Mouse (Mus musculus) forebrain, embryonic 14.5 days (tissue): ENCODE results near the gene Ttc30b. TPM values are rescaled to one million over a fixed set of nuclear protein-coding genes. Genes with fewer than 3 reads are reported as not detected.
"Not testable (repeated sequence)": the region's sequence is repeated elsewhere in the genome, so short reads cannot be mapped to it uniquely, and the experiment has no call there.

Experiments
- ATAC-seq: fragments of 200-750 bp; cut with Nextera tagmentation; 2 replicates; pipeline ENCODE4 v1.8.0; 2017; ENCODE audit warnings: mild to moderate bottlenecking, moderate library complexity
- DNase-seq: peaks from one replicate; pipeline ENCODE4 v3.0.0-alpha.2; 2015; ENCODE audit warnings: low spot score
- H3K27ac ChIP-seq: fragments of 300-500 bp; sonication (generic); 2 replicates; pipeline ENCODE4 v1.5.1; 2014; ENCODE audit warnings: low read depth, mild to moderate bottlenecking, control low read depth, low read length, moderate library complexity
- H3K27me3 ChIP-seq: fragments of 300-500 bp; sonication (generic); replicated peaks from 2 replicates; pipeline ENCODE4 v1.6.1; 2014; ENCODE audit warnings: low read length, control low read depth, mixed read lengths; ENCODE audit not compliant: control insufficient read depth, insufficient read depth
- H3K36me3 ChIP-seq: fragments of 300-500 bp; sonication (generic); 2 replicates; pipeline ENCODE4 v1.6.1; 2014; ENCODE audit warnings: low read length, control low read depth; ENCODE audit not compliant: control insufficient read depth, insufficient read depth
- H3K4me1 ChIP-seq: fragments of 300-500 bp; sonication (generic); 2 replicates; pipeline ENCODE4 v1.6.1; 2014; ENCODE audit warnings: antibody characterized with exemption, low read length, control low read depth; ENCODE audit not compliant: control insufficient read depth, insufficient read depth
- H3K4me2 ChIP-seq: fragments of 300-500 bp; sonication (generic); 2 replicates; pipeline ENCODE4 v1.6.1; 2014; ENCODE audit warnings: mild to moderate bottlenecking, control low read depth, low read length
- H3K4me3 ChIP-seq: fragments of 300-500 bp; sonication (generic); 2 replicates; pipeline ENCODE4 v1.5.1; 2014; ENCODE audit warnings: low read depth, low read length, control low read depth
- H3K9ac ChIP-seq: fragments of 300-500 bp; sonication (generic); 2 replicates; pipeline ENCODE4 v1.6.1; 2014; ENCODE audit warnings: mild to moderate bottlenecking, low read length, control low read depth, moderate library complexity
- H3K9me3 ChIP-seq: fragments of 300-500 bp; sonication (generic); replicated peaks from 2 replicates; pipeline ENCODE4 v1.6.1; 2016; ENCODE audit warnings: low read length, control low read depth, mixed read lengths; ENCODE audit not compliant: control insufficient read depth
- WGBS: fragments of 180-500 bp; shearing (Covaris S2); extraction: QIAGEN DNeasy Blood & Tissue Kit; methylation state at CpG from one replicate; pipeline ENCODE4 v1.1.7; 2014; 5-methylcytosine and 5-hydroxymethylcytosine counted together
- polyA plus RNA-seq: library from polyadenylated mRNA; unstranded; fragments of >200 nt; fragmentation: Nextera tagmentation; extraction: Ambion mirVana; gene quantifications from 2 replicates; pipeline ENCODE4 v1.2.1, GENCODE M21; 2014

The Ttc30b gene
- polyA plus RNA-seq, 1 experiment from 2014 or later = 20.8 TPM

DNA sequence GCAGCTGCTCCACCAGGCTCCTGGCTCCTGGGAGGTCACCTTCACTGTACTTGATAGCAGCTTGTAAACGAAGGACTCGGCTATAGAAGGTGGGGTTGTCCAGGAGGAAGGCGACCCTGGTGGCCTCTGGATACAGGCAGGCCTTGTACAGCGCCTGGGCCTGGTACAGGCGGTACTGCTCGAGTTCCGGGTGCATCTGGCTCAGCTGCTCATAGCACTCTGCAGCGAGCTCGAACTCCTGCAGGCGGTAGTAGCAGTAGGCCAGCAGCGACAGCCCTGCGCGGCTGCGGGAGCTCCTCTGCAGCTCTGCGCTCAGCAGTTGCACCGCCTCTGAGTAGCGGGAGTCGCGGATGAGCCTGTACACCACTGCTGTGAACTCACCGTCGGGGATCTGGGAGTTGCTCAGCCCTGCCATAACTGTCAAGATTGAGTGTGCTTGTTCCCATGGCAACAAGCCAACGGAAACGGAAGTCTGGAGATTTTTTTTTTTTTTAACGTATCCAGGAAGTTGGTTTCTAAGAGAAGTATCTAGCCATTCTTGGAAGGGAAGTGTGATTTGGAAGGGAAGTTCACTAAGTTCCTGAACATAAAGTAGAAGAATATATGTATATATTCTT, 39.5 kb upstream of the Ttc30b start, which contains the start of gene Ttc30a2:
TSS of gene Ttc30a2 (minus strand) at position 419 of the 617 bp plus-strand sequence.
- not testable (repeated sequence) for H3K4me2 ChIP-seq, H3K36me3 ChIP-seq, H3K4me3 ChIP-seq, ATAC-seq, H3K9ac ChIP-seq, H3K4me1 ChIP-seq, H3K27ac ChIP-seq, H3K9me3 ChIP-seq, H3K27me3 ChIP-seq
- peak; percentile 58 for DNase-seq
- WGBS = 30% methylated on average over 18 of the region's 24 CpGs

DNA sequence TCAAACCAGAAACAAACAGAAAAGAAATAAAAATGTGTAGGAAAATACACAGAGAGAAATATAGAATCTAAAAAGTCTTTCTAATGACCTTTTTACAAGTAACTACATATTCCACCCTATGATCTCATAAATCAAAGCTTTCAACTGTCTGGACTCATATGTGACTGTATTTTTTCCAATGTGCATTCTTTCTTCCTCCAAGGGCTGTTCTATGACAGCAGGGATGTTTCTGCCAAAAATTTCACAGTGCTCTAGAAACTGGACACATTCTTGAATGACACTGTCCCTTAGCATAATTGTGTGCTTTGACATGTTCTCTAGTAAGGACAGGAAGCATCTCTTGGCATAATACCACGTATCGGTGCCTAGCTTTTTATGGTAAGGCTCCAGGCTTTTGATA, 37.7 kb upstream of the Ttc30b start:
- ATAC-seq, H3K4me1 ChIP-seq, H3K9ac ChIP-seq, H3K27ac ChIP-seq, H3K9me3 ChIP-seq, DNase-seq, H3K4me3 ChIP-seq, H3K4me2 ChIP-seq, H3K36me3 ChIP-seq, H3K27me3 ChIP-seq: not testable (repeated sequence)
- 88% methylated on average over 2 of the region's 2 CpGs for WGBS

DNA sequence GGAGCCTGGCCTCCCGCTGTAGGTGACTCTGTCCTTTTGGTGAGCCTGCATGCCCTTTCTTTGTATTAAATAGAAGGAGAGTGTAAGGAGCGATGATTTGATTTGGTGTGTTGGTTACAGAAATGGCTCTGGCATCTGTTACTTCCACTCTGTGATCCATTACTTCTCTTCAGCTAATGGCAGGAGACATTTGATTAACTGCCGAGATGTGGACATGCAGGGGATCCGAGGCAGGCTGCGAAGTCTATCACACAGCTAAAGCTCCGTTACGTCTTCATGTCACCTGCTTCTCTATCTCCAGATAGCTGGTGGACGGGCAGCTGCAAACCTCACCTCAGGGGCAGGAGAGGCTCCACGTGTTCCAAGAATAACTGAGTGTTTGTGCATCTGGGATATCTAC, 35.7 kb upstream of the Ttc30b start:
- no peak for ATAC-seq
- WGBS = 83% methylated on average over 9 of the region's 9 CpGs
- no peak overlapping the region for H3K4me3 ChIP-seq

GRCm38 (mm10) chr2:75964972-75965371, 26.6 kb upstream of the Ttc30b start:
- Histone ChIP-seq H3K4me3 (no peak overlapping the region), H3K27me3 (no peaks in the 10 kb centered on the region), H3K27ac (no peak overlapping the region), H3K9me3 (no peaks in the 10 kb centered on the region), H3K4me2 (peak overlapping the region; percentile 39), H3K4me1 (peaks cover 9% of the 10 kb centered on the region), H3K36me3 (no peaks in the 10 kb centered on the region), H3K9ac (no peak overlapping the region)
- peak; percentile 84 for ATAC-seq
- WGBS = 31% methylated on average over 5 of the region's 5 CpGs
- peak; percentile 93 for DNase-seq

More for the DNA sequence above, 35.7 kb upstream of the Ttc30b start:
- H3K27ac ChIP-seq = no peak overlapping the region
- no peak overlapping the region for H3K9ac ChIP-seq
- no peak for DNase-seq
- H3K27me3 ChIP-seq = no peaks in the 10 kb centered on the region
- H3K9me3 ChIP-seq = no peaks in the 10 kb centered on the region
- no peaks in the 10 kb centered on the region for H3K4me1 ChIP-seq
- no peak overlapping the region for H3K4me2 ChIP-seq
- no peaks in the 10 kb centered on the region for H3K36me3 ChIP-seq

DNA sequence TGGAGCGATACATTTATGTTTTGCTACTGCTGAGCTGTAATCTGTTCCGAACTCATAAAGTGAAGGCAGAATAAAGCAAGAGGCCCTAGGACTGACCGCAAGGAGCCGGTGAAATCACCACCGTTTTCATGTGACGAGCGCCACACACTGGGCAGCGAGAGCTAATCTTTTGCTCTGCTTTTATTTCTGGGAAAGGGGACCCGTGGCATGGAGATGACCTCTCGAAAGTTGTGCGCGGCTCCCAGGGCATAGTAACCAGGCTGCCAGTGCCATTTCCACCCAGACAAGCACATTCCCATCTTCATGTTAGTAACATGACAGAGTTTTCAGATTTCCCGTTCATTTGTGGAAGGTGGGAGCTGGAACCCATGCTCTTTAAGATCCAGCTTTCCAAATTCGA, 26.1 kb upstream of the Ttc30b start:
- Histone ChIP-seq H3K9ac (peak overlapping the region; percentile 26; the same call in 1 of the 2 replicates), H3K4me2 (peak overlapping the region; percentile 39), H3K4me1 (peaks cover 13% of the 10 kb centered on the region), H3K9me3 (no peaks in the 10 kb centered on the region), H3K27me3 (no peaks in the 10 kb centered on the region), H3K36me3 (no peaks in the 10 kb centered on the region), H3K4me3 (no peak overlapping the region), H3K27ac (no peak overlapping the region)
- WGBS = 15% methylated on average over 14 of the region's 14 CpGs
- peak; percentile 62 for DNase-seq
- peak; percentile 50 for ATAC-seq

- ATAC-seq (no peak), DNase-seq (no peak)
- peaks cover 18% of the 10 kb centered on the region for H3K4me1 ChIP-seq
- H3K4me2 ChIP-seq = peak overlapping the region; percentile 39; the same call in 1 of the 2 replicates
- no peak overlapping the region for H3K27ac ChIP-seq
- H3K4me3 ChIP-seq = no peak overlapping the region
- H3K9me3 ChIP-seq = no peaks in the 10 kb centered on the region
- H3K27me3 ChIP-seq = no peaks in the 10 kb centered on the region
- no peaks in the 10 kb centered on the region for H3K36me3 ChIP-seq
- H3K9ac ChIP-seq = no peak overlapping the region
- 70% methylated on average over 5 of the region's 5 CpGs for WGBS
Observed at GRCm38 (mm10) chr2:75964051-75964450, 25.7 kb upstream of the Ttc30b start.

- Histone ChIP-seq H3K9ac (no peak overlapping the region), H3K4me1 (peaks cover 18% of the 10 kb centered on the region), H3K4me3 (no peak overlapping the region), H3K27me3 (no peaks in the 10 kb centered on the region), H3K4me2 (no peak overlapping the region), H3K36me3 (no peaks in the 10 kb centered on the region), H3K9me3 (no peaks in the 10 kb centered on the region), H3K27ac (no peak overlapping the region)
- no peak for ATAC-seq
- no peak for DNase-seq
- 67% methylated on average over 10 of the region's 10 CpGs for WGBS
Observed at GRCm38 (mm10) chr2:75963211-75963840, 24.9 kb upstream of the Ttc30b start.

DNA sequence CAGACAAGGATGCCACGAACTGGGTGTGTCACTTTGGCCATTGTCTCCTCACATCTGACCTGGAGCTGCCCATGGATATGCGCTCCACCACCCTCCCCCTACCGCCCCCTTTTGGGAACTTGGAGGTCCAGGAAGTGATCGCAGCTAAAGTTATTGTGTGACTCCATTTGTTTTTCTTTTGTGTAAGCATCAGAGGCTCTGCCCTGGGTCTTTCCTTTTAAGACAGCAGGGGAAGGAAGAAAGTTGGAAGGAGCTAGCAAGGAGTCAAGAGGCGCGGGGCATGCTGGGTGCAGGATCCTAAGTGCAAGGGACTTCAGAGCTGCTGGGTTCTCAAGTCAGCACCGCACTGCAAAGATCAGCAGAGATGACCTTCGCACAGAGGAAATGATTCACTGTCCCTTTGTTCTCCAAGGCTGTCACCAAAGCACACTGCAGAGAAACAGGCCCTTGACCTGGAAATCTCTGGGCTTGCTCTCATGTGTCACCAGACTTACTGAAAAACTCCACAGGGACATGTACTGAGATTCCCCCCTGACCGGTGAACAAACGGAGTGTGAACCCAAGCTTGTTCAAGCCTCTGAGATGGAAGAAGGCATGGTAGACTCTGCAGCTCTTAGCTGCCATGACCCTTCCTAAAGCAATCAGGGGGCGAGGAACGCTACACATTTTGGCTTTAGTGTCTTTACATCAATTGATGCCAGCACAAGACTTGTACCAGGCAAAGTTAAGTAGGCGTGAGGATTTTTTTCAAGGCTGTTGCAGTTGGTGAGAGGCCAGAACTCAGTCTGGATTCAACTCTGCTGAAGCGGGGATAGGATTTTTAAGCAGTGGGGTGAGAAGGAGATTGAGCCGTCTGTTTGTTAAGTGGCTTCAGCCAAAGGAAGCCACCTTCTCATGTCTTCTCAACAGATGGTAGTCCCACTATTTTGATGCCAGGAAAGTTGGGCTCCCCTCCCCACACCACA, 22.3 kb upstream of the Ttc30b start:
- Histone ChIP-seq H3K27ac (peak overlapping the region; percentile 52), H3K4me2 (peak overlapping the region; percentile 40), H3K27me3 (no peaks in the 10 kb centered on the region), H3K9ac (no peak overlapping the region), H3K4me3 (no peak overlapping the region), H3K36me3 (no peaks in the 10 kb centered on the region), H3K9me3 (no peaks in the 10 kb centered on the region), H3K4me1 (peaks cover 18% of the 10 kb centered on the region)
- WGBS = 53% methylated on average over 15 of the region's 15 CpGs
- DNase-seq (no peak), ATAC-seq (no peak)
